Mouse (Mus musculus) liver, embryonic 16.5 days (tissue): Measurements from ENCODE around the gene Pold3. TPM values are rescaled to one million over a fixed set of nuclear protein-coding genes. Genes with fewer than 3 reads are reported as not detected.

ENCODE experiments used
- polyA plus RNA-seq: library from polyadenylated mRNA; unstranded; fragments of >200 nt; fragmentation: Nextera tagmentation; extraction: Ambion mirVana; gene quantifications from 2 replicates; pipeline ENCODE4 v1.2.1, GENCODE M21; 2015

Pold3 gene
- polyA plus RNA-seq, 1 experiment from 2014 or later: 36.5 TPM

Other genes starting within 250 kb of the Pold3 start
- 1.4 and 1.5 TPM in 2 replicates for gene Rnf169, start 141.1 kb downstream of the Pold3 start, polyA plus RNA-seq
- gene Chrdl2, start 115.4 kb downstream of the Pold3 start, polyA plus RNA-seq: not detected in 2 replicates
- 3.8 TPM in 2 replicates for gene Lipt2, start 37.7 kb upstream of the Pold3 start, polyA plus RNA-seq
- 1.1 and 1.2 TPM in 2 replicates for gene Kcne3, start 54.9 kb upstream of the Pold3 start, polyA plus RNA-seq
- gene Pgm2l1, start 105.8 kb upstream of the Pold3 start, polyA plus RNA-seq: 1.7 and 1.8 TPM in 2 replicates
- gene P4ha3, start 164.0 kb upstream of the Pold3 start, polyA plus RNA-seq: 0.54 and 0.81 TPM in 2 replicates